Mouse (Mus musculus) right cerebral cortex, adult 2 months (tissue): ENCODE measurements around the gene Ttc23.

Source experiments
- DNase-seq, 2 experiments: peaks; one replicate each; pipeline ENCODE4 v3.0.0; 2021 to 2022; ENCODE audit warnings: low spot score in 2 of 2

Ttc23 gene

DNA sequence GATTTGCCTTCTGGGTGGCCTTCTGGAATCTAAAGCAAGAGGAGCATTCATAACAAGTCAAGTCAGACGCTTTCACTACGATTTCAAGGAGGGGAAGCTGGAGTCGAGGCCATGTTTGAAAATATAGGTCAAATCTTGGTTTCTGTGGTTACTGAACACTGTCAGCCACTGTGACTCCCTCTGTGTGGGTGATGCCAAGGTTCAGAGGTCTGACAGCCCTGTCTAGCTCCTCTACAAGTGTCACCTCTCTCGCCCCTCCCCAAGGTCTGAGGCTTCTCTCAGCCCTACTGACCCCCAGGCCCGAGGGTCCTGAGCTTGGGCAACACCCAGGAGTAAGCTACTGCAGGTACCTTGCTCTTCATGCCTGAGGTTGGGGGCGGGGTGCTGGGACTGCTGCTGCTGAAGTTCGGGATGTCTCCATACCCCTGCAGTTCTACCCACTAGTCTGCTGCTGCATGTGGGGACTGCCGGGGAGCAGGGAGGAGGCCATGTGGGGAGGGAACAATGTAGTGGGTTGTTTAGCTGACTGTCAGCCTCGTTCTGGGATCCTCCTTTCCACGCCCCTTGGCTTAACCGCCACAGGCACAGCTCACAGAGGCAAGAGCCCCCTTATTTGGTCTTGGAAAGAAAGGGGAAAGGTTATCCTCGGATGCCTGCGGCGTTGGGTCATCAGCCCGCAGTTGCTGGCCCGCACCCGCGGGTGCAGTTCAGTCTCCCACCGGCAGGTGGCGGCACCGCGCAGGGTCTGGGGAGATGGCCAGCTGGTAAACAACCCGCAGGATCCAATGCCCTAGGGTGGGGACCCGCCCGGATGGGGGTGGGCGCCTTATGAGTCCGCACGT lies 156.0 kb downstream of the Ttc23 start:
- DNase-seq, result peak; percentile 73 to 79

DNA sequence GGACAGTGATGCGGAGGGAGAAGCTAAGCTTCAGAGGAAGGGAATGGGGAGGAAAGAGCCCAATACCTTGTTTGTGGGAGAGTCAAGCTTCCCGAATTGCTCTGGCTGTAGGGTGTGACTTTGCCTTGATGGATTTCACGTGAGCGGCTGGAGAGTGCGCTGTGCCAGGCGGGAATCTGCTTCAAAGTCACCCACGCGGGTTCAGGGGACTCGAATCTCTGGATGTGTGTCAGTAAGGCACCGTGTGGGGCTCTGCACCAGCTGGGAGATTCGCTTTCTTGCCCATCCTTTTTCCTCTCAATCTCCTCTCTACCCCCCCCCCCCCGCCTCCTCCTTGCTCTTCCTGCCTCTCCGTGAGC lies 156.6 kb downstream of the Ttc23 start:
- DNase-seq, result no peak
